Mouse (Mus musculus) neural tube, embryonic 13.5 days (tissue): ENCODE measurements around the gene Pfas. TPM values are rescaled to one million over a fixed set of nuclear protein-coding genes. Genes with fewer than 3 reads are reported as not detected.
"Not testable (repeated sequence)": the region's sequence is repeated elsewhere in the genome, so short reads cannot be mapped to it uniquely, and the experiment has no call there.

ENCODE experiments used
- ATAC-seq: fragments of 200-750 bp; cut with Nextera tagmentation; 2 replicates; pipeline ENCODE4 v1.8.0; 2017; ENCODE audit warnings: low read depth, mild to moderate bottlenecking, moderate TSS enrichment, moderate library complexity
- H3K27ac ChIP-seq: fragments of 300-500 bp; sonication (generic); replicated peaks from 2 replicates; pipeline ENCODE4 v1.5.1; 2015; ENCODE audit warnings: moderate library complexity, mild to moderate bottlenecking, inconsistent platforms
- H3K27me3 ChIP-seq: fragments of 300-500 bp; sonication (generic); 2 replicates; pipeline ENCODE4 v1.6.1; 2015; ENCODE audit warnings: mild to moderate bottlenecking, inconsistent platforms
- H3K36me3 ChIP-seq: fragments of 300-500 bp; sonication (generic); 2 replicates; pipeline ENCODE4 v1.6.1; 2015; ENCODE audit warnings: mild to moderate bottlenecking, inconsistent platforms
- H3K4me1 ChIP-seq: fragments of 300-500 bp; sonication (generic); replicated peaks from 2 replicates; pipeline ENCODE4 v1.6.1; 2015; ENCODE audit warnings: inconsistent platforms
- H3K4me2 ChIP-seq: fragments of 300-500 bp; sonication (generic); 2 replicates; pipeline ENCODE4 v1.6.1; 2015; ENCODE audit warnings: inconsistent platforms, mild to moderate bottlenecking, moderate library complexity
- H3K4me3 ChIP-seq: fragments of 300-500 bp; sonication (generic); 2 replicates; pipeline ENCODE4 v1.5.1; 2015; ENCODE audit warnings: mild to moderate bottlenecking, inconsistent platforms
- H3K9ac ChIP-seq: fragments of 300-500 bp; sonication (generic); 2 replicates; pipeline ENCODE4 v1.6.1; 2015; ENCODE audit warnings: moderate library complexity, mild to moderate bottlenecking, inconsistent platforms
- H3K9me3 ChIP-seq: fragments of 300-500 bp; sonication (generic); 2 replicates; pipeline ENCODE4 v1.6.1; 2016; ENCODE audit warnings: inconsistent platforms
- WGBS: fragments of 180-500 bp; shearing (Covaris S2); methylation state at CpG from one replicate; pipeline ENCODE4 v1.1.7; 2015; 5-methylcytosine and 5-hydroxymethylcytosine counted together
- polyA plus RNA-seq: library from polyadenylated mRNA; unstranded; fragments of >200 nt; fragmentation: Nextera tagmentation; extraction: Ambion mirVana; gene quantifications from 2 replicates; pipeline ENCODE4 v1.2.1, GENCODE M21; 2015

The Pfas gene
- polyA plus RNA-seq, 1 experiment from 2014 or later = 19.1 TPM

GRCm38 (mm10) chr11:69012071-69012601 lies 3.9 kb upstream of the Pfas start:
- peak overlapping the region; percentile 92 for H3K27ac ChIP-seq
- H3K4me1 ChIP-seq = peaks cover 34% of the 10 kb centered on the region
- H3K9me3 ChIP-seq = no peaks in the 10 kb centered on the region
- 2% methylated on average over 18 of the region's 18 CpGs for WGBS
- peak overlapping the region; percentile 84 for H3K9ac ChIP-seq
- H3K36me3 ChIP-seq = no peaks in the 10 kb centered on the region
- peak; percentile 59 for ATAC-seq
- peak overlapping the region; percentile 86 for H3K4me2 ChIP-seq
- no peaks in the 10 kb centered on the region for H3K27me3 ChIP-seq
- H3K4me3 ChIP-seq = peak overlapping the region; percentile 54

- Histone ChIP-seq H3K4me1 (peaks cover 29% of the 10 kb centered on the region), H3K4me2 (peak overlapping the region; percentile 86), H3K9ac (peak overlapping the region; percentile 84), H3K4me3 (peak overlapping the region; percentile 54), H3K27ac (peak overlapping the region; percentile 92)
- not testable (repeated sequence) for H3K9me3 ChIP-seq, H3K27me3 ChIP-seq, ATAC-seq, H3K36me3 ChIP-seq
- 75% methylated on average over 2 of the region's 2 CpGs for WGBS
These were observed 3.2 kb upstream of the Pfas start for GRCm38 (mm10) chr11:69011445-69011844.

GRCm38 (mm10) chr11:69010400-69011323 lies 2.4 kb upstream of the Pfas start:
- peaks cover 28% of the 10 kb centered on the region for H3K4me1 ChIP-seq
- H3K27ac ChIP-seq = no peak overlapping the region; the same call in 1 of the 2 replicates
- no peak overlapping the region for H3K4me3 ChIP-seq
- H3K9me3 ChIP-seq = no peaks in the 10 kb centered on the region
- H3K9ac ChIP-seq = no peak overlapping the region
- H3K27me3 ChIP-seq = no peaks in the 10 kb centered on the region
- no peak for ATAC-seq
- H3K4me2 ChIP-seq = peak overlapping the region; percentile 86
- 91% methylated on average over 15 of the region's 15 CpGs for WGBS
- H3K36me3 ChIP-seq = no peaks in the 10 kb centered on the region

- Histone ChIP-seq H3K9ac (no peak overlapping the region), H3K27ac (no peak overlapping the region), H3K9me3 (no peaks in the 10 kb centered on the region), H3K4me1 (peaks cover 24% of the 10 kb centered on the region), H3K4me2 (no peak overlapping the region), H3K4me3 (no peak overlapping the region), H3K27me3 (no peaks in the 10 kb centered on the region), H3K36me3 (no peaks in the 10 kb centered on the region)
- no peak for ATAC-seq
- WGBS = 89% methylated on average over 1 of the region's 1 CpGs
These were observed 1.2 kb upstream of the Pfas start for GRCm38 (mm10) chr11:69009508-69009907.

- H3K9ac ChIP-seq, ATAC-seq, H3K27me3 ChIP-seq, H3K4me3 ChIP-seq, H3K9me3 ChIP-seq, H3K4me2 ChIP-seq, H3K27ac ChIP-seq: not testable (repeated sequence)
- Histone ChIP-seq H3K4me1 (peaks cover 16% of the 10 kb centered on the region), H3K36me3 (peaks cover 18% of the 10 kb centered on the region)
These were observed 1.7 kb downstream of the Pfas start for GRCm38 (mm10) chr11:69006575-69006974.

GRCm38 (mm10) chr11:69005193-69005592 lies 3.1 kb downstream of the Pfas start:
- H3K9ac ChIP-seq = no peak overlapping the region
- H3K27me3 ChIP-seq = no peaks in the 10 kb centered on the region
- H3K4me3 ChIP-seq = no peak overlapping the region
- WGBS = 90% methylated on average over 7 of the region's 7 CpGs
- no peak overlapping the region for H3K27ac ChIP-seq
- no peak for ATAC-seq
- H3K4me1 ChIP-seq = peaks cover 10% of the 10 kb centered on the region
- no peaks in the 10 kb centered on the region for H3K9me3 ChIP-seq
- no peak overlapping the region for H3K4me2 ChIP-seq
- H3K36me3 ChIP-seq = peaks cover 31% of the 10 kb centered on the region

- H3K4me3 ChIP-seq = no peak overlapping the region
- peaks cover 10% of the 10 kb centered on the region for H3K4me1 ChIP-seq
- WGBS = 67% methylated on average over 4 of the region's 4 CpGs
- H3K27me3 ChIP-seq = no peaks in the 10 kb centered on the region
- no peak overlapping the region for H3K4me2 ChIP-seq
- H3K9me3 ChIP-seq = no peaks in the 10 kb centered on the region
- H3K36me3 ChIP-seq = peaks cover 47% of the 10 kb centered on the region
- H3K9ac ChIP-seq = no peak overlapping the region
- no peak for ATAC-seq
- no peak overlapping the region for H3K27ac ChIP-seq
These were observed 4.7 kb downstream of the Pfas start for GRCm38 (mm10) chr11:69003592-69003991.

- H3K27me3 ChIP-seq, ATAC-seq, H3K4me3 ChIP-seq, H3K27ac ChIP-seq, H3K4me2 ChIP-seq, H3K4me1 ChIP-seq, H3K9ac ChIP-seq, H3K9me3 ChIP-seq: not testable (repeated sequence)
- peaks cover 56% of the 10 kb centered on the region for H3K36me3 ChIP-seq
- WGBS = 96% methylated on average over 4 of the region's 4 CpGs
These were observed 5.5 kb downstream of the Pfas start for GRCm38 (mm10) chr11:69002782-69003181.

GRCm38 (mm10) chr11:68997080-68997479 lies 11.2 kb downstream of the Pfas start:
- ATAC-seq = no peak
- H3K36me3 ChIP-seq = peaks cover 98% of the 10 kb centered on the region
- no peak overlapping the region for H3K4me2 ChIP-seq
- no peaks in the 10 kb centered on the region for H3K4me1 ChIP-seq
- no peak overlapping the region for H3K27ac ChIP-seq
- H3K27me3 ChIP-seq = no peaks in the 10 kb centered on the region
- no peaks in the 10 kb centered on the region for H3K9me3 ChIP-seq
- no peak overlapping the region for H3K4me3 ChIP-seq
- WGBS = 95% methylated on average over 4 of the region's 4 CpGs
- no peak overlapping the region for H3K9ac ChIP-seq

- 96% methylated on average over 3 of the region's 3 CpGs for WGBS
- no peak for ATAC-seq
- Histone ChIP-seq H3K4me3 (no peak overlapping the region), H3K27me3 (no peaks in the 10 kb centered on the region), H3K27ac (no peak overlapping the region), H3K4me1 (no peaks in the 10 kb centered on the region), H3K36me3 (peaks cover 98% of the 10 kb centered on the region), H3K4me2 (no peak overlapping the region), H3K9me3 (no peaks in the 10 kb centered on the region), H3K9ac (no peak overlapping the region)
These were observed 13.9 kb downstream of the Pfas start for GRCm38 (mm10) chr11:68994377-68994776.

GRCm38 (mm10) chr11:68993122-68993521 lies 15.1 kb downstream of the Pfas start:
- H3K4me1 ChIP-seq = no peaks in the 10 kb centered on the region
- 90% methylated on average over 7 of the region's 7 CpGs for WGBS
- no peak overlapping the region for H3K27ac ChIP-seq
- H3K9ac ChIP-seq = no peak overlapping the region
- H3K9me3 ChIP-seq = no peaks in the 10 kb centered on the region
- ATAC-seq = no peak
- H3K36me3 ChIP-seq = peaks cover 98% of the 10 kb centered on the region
- no peak overlapping the region for H3K4me2 ChIP-seq
- no peaks in the 10 kb centered on the region for H3K27me3 ChIP-seq
- H3K4me3 ChIP-seq = no peak overlapping the region

GRCm38 (mm10) chr11:68988341-68988740 lies 19.9 kb downstream of the Pfas start:
- Histone ChIP-seq H3K36me3 (peaks cover 71% of the 10 kb centered on the region), H3K27ac (no peak overlapping the region), H3K4me1 (no peaks in the 10 kb centered on the region), H3K9ac (no peak overlapping the region), H3K9me3 (no peaks in the 10 kb centered on the region), H3K4me2 (no peak overlapping the region), H3K27me3 (no peaks in the 10 kb centered on the region), H3K4me3 (no peak overlapping the region)
- WGBS = 94% methylated on average over 17 of the region's 17 CpGs
- no peak for ATAC-seq
